Mouse (Mus musculus) liver, postnatal 0 days (tissue): ENCODE data around the gene Adipor2.

ENCODE experiments used
- CTCF ChIP-seq: sonication (generic); IDR thresholded peaks from 2 replicates; pipeline ENCODE4 v1.5.1; 2016; ENCODE audit warnings: antibody characterized with exemption, low read depth
- EP300 ChIP-seq: IDR thresholded peaks from 2 replicates; pipeline ENCODE4 v1.6.1; 2016; ENCODE audit warnings: antibody characterized with exemption, low read depth, mild to moderate bottlenecking

GRCm38 (mm10) chr6:119459041-119459440, 41.5 kb upstream of the Adipor2 start:
- TF ChIP-seq EP300 = no peak
- no peak for TF ChIP-seq CTCF
